Mouse (Mus musculus) CD4-positive helper T cell, adult 2 months (primary cell): Measurements from ENCODE around the gene Slc26a3.

Experiments used
- DNase-seq: peaks from one replicate; pipeline ENCODE4 v3.0.0-alpha.2; 2012; ENCODE audit warnings: low read depth, missing footprints, low spot score

Slc26a3 gene

DNA sequence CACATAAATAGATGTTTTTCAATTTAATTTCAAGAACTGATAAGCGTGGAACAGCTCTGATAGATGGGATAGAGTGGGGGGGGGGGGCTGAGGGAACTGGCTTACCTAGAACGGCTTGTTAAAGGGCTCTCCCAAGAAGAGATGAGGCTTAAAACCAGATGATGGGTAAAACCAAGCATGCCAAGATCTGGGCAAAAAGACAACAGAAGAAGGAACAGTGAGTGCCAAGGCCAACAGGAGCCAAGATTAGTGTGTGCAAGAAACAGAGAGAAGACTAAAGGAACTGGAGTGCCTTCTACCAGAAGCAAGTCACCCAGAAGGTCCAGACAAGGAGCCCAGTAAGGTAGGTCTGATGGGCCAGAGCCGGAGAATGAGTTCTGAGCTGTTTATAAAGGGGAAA lies at the start of gene Slc26a3:
Slc26a3 (plus strand) TSS at position 301 of the 400 bp plus-strand sequence.
- no peak for DNase-seq

DNA sequence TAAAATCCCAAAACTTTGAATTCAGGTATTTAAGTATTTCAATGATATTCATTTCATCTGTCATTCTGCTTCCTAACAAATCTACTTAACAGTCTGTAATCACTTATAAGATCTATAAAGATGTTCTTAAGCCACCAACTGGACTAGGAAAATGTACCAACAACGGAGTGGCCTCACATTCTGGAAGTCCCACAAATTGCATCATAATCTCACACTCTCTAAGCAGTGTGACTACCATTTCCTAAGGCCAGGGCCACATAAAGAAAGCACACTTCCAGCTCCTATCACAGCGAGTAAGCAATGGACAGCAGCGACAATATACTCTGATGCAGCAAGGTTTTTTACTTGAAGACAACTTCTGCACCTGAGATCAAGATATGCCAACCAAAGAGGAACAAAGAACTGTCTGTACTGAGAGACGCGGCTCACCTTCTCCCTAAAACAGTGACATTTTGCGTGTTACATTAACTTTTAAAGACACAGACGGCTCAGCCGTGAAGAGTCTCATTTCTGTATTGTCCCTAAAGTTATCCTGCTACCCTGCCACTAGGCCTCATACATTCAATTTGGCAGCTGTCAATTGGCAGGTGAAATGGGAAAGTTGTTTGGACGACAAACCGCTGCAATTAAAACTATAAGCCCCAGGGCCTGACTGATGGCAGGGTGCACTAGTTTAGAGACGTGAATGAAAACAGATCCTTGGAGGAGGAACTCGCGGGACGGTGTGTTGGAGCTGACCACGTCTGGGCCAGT lies 40.3 kb upstream of the Slc26a3 start:
- peak; percentile 16 for DNase-seq

DNA sequence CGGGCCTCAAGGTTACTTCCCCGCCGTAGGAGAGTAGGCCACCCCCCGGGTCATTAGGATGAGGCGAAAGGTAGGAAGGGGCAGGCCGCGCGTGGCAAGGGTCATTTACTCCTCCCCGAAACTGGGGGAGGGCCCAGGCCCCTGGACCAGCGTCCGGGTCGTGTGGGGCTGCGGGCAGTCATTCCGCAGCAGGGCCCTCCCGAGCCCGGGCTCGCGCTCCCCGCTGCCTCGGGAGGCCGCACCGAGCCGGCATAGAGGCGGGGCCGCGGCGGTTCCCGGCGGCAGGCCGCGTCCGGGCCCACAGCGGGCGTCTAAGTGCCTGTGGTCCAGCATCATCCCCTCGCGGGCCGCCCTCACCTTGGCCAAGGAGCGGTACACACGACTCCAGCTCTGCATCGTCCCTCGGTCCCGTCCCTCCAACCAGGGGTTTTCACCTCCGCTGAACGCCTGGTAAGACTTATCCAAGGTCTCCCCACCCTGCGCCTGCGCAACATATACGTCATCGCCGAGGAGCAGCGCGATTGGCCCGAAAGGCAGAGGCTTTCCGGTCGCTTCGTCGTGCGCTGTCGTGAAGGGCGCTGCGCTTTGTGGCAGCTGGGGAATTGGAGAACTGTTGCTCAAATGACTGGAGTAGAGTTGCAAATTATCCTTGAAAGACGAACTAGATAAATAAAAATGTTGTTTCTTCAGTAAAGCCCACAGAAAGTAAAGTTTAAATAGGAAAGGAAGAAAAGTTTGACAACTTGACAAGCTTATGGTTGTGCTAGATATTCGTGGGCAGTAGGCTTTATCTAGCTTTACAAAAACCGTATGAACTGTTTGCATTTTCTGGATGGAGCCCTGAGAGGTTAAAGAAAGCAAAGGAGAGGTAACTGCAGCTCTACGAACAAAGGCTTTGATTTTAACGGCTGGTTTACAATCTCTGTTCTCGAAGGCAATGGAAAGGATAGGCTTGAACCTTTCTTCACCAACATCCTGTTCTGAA lies 39.4 kb upstream of the Slc26a3 start, which contains the start of gene Dld:
Dld (minus strand) TSS at position 510 of the 985 bp plus-strand sequence.
- peak; percentile 96 for DNase-seq

DNA sequence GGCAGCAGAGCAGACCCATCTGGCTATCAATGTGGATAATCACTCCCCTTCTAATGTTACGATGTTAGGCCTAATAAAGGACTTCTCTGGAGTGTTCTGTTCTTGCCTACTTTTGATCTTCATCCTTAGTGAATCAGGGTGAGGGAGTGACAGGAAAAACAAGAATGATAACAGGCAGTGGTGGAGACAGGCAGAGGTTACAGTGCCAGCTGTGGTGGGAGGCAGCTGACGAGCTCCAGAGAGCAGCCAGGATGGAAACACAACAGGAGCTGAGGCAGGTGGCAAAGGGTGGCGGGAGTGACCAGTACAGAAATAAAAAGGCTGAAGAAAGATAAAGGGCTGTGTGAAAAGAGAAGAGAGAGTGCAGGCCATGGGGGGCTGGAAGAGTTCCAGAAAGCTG lies 24.2 kb upstream of the Slc26a3 start:
- no peak for DNase-seq

DNA sequence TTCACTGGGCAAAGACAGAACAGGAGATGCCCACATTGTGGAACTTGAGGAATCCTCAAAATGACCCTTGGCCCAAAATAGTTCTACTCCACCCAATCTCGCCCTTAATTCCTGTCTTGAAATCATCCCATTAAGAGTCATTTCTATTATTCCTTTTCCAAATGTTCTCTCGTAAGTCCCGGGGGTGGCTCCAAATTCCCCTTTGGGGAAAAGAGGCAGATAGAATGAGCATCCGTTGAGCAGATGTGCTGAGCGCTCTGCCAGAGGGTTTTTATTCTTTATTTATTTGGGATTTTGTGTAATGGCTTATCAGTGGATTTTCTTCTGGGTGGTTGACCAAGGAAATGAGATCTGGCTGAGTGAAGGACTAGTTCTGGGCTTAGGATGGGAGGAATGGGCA lies 22.9 kb upstream of the Slc26a3 start:
- DNase-seq: no peak

DNA sequence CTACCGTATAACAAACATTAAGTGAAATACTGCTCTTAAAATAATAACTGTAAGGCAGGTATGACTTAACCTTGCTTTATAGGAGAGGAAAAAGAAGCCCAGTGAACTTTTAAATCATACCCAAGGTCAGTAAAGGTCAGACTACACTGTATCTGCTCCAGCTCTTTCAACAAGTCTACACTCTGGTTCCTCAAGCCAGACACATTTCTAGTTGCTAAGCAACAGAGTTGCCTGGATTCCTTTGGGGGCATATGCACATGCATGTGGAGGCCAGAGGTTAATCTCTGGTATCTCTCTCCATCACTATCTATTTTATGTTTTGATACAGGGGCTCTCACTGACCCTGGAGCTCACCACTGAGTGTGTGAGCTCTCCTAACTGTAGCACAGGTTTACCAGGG lies 21.6 kb upstream of the Slc26a3 start:
- no peak for DNase-seq

DNA sequence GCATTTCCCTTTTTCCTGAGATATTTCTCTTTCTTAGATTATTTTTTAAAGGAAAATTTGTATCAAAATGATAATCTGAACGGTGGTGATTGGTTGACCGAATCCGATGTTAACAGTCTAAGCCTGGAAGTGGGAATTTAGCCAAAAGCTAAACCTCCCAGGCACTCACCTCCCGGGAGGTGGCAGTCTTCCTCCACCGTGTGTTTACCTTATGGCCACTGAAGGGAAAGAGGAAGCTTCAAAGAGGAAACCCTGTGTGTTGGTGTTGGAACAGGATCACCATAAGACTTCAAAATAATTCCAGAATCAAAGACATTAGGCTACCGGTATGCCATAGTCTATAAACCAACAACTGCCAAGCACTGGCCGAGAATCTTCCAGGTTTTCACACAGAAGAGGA lies 21.0 kb upstream of the Slc26a3 start:
- no peak for DNase-seq

DNA sequence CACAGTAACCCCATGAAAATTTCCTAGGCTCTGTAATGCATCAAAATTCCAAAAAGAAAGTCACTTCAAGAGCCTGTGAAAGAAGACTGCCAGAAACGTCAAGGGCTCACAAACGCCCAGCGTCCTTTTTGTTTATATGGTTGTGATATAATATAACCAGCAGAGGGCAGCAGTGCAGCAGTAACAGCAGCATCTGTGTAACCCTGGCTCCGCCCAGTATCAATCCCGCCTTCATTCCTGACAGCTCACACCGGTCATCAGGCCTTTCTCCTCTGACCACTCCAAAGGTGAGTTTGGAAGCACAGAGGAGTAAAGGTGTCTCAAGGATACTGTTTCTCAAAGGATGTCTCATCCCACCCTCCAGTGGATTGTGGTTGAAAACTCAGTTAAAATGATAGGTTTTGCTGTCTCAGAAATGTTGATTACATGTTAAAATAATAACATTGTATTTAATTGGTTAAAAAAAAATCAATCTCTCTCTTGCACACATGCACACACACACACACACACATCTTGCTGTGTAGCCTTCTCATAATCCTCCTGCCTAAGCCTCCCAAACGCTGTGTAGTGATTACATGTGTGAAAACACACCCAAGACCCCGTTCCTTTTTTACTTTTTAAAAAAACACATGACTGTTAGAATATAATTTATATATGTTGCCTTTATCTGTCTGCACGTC lies 15.9 kb upstream of the Slc26a3 start:
- peak; percentile 62 for DNase-seq

DNA sequence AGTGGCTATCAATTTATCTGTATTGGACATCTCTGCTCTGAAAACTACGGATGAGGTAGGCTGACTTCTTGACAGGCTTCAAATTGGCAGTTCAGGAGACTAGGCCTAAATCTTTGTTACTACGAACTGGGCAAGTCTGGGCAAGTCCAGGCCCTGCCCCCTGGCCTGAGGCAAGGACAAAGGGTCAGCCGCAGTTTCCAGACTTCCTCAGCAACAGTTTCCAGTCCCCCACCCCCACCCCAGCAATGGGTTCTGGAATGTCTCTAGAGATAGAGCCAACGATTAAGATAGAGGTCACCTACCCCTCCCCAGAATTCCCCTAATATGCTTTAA lies 15.4 kb upstream of the Slc26a3 start:
- no peak for DNase-seq

DNA sequence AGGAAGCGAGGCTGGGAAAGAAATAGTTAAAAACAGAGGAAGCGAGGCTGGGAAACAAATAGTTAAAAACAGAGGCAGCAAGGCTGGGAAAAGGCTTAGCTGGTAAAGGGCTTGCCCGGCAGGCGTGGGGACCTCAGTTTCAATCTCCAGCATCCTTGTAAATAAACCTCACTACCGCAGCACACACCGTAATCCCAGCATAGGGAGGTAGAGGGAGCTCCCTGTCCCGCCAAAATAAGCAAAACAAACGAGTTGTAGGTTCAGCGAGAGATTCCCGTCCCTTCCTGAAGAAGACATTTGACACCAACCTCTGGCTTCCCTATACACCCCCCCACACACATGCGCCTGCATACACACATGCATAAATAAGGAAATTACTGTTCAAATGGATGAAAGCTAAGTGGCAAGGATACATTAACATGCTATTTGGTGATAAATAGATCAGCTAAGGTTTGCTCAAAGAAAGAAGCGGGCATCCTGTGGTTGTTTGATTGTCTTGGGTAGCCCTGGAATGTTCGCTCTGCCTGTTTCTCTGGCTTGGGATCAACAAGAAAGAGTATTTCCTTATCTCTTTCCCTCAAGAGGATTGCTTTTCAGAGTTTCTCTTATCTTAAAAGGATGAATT lies 14.2 kb upstream of the Slc26a3 start:
- no peak for DNase-seq

DNA sequence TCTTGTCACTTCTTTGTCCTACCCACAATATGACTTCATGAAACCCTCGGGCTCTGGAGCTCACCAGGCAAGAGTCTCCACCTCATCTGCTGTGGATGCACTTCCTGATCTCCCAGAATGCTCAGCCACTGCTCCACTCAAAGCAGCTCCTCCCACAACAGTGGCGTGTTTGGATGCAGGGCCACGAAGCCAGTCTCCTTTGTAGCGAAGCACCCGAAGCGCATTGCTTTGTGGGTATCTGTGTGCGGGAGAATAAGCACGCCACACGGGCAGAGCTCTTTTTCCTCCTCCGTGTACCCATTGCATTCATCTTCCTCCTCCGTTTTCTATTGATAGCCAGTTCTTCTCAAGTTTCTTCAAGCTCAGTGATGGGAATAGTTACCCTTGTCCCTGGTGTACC lies 13.4 kb upstream of the Slc26a3 start:
- no peak for DNase-seq

DNA sequence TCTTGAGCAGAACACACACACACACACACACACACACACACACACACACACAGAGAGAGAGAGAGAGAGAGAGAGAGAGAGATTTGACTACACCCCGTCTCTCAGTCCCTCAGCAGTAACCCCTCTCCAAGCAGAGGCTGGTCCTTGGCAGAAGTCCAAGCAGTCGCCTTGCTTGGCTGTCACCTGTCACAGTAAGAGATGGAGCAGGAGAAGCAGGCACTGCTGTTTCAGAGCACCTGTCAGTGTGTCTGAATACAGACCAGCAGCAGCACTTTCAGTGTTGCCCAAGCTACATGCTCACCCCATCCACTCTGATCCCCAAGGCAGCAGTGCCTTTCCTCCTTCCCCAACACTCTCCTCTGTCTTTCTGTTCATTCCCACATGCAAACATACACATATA lies 9.8 kb upstream of the Slc26a3 start:
- no peak for DNase-seq

DNA sequence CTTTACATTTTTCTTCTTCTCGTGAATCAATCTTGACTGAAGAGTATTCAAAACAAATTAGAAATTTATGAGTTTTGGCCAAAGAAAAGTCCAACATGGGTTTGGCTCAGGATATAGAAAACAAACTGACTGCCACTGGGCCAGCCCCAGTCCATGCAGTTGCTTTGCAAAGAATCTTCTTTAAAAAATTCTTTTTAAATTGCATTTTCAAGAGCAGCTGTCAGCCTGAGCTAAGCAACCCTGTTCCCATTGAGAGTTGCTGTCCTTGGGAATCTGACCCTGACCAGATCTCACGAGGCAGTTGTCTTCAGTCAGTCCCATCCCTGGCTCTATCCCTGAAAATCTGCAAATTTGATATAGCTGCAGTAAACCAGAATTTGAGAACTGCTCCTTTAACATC lies 8.2 kb upstream of the Slc26a3 start:
- no peak for DNase-seq

DNA sequence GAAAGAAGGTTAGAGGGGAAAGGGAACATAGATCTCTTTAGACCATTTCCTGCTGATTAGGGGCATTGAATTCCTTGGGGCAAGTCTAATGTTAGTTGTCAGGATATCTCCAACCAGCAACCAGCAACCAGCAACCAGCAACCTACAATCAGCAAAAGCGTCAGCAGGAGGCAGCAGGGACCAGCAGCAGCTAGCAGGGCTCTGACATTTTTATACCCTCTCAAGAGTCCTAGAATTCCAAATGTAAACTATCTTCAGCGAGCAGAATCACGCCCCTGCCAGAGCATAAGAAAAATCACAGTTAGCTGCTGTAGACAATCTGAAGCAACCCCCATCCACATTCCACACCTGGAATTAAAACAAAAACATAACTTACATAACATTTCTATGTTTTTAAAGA lies 3.4 kb upstream of the Slc26a3 start:
- no peak for DNase-seq

DNA sequence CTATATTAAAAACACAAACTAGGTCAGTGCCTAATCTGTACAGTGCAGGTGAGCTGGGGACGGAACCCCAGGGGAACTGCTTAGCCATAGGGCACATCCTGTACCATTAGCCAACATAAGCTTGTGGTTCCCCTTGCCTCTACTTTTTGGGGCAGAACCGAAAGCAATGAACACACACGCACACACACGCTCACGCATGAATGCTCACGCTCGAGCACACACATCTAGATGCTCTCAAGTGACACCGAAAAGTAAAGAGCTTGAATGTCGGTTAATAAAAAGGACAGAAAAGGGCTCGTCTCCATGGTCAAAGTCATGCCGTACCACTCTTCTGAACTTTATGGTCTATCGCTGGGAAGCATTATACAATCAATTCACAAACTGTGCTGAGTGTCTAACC lies 1.0 kb downstream of the Slc26a3 start:
- no peak for DNase-seq

DNA sequence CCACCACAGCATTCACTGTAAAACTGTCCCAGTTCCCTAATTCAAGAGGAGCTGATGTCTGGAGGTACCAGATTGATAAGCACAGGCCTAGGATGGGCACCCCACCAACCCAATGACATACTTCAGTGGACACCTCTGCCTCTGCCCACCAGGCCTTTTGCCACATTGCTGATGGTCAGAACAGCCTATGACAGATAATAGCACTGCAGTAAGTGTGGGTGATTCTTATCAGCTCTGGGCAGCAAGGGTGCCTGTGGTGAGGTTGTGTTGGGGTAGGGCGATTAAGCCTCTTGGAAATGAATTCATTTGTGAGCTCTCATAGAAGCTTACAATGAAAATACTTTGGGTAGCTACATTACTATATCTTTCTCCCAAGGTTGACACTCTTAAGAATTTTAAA lies 5.2 kb downstream of the Slc26a3 start:
- DNase-seq: no peak

DNA sequence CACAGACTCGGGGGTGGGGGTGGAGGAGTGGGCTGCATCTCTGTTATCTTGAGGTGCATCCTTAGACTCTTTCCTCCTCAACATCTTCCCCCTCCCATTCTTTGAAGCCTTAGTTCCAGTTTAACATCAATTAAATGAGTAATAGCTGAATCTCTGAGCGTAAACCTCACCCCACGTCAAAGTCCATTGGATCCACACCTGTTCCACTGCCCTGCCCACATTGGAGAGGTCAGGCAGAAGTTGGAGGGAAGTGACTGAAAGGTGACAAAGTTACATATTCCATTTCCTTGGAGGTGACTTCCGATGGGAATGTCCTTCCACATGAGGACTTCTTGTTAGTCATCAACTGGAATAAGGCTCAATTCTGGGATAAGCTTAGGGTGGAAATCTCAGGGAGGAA lies 7.0 kb downstream of the Slc26a3 start:
- no peak for DNase-seq

DNA sequence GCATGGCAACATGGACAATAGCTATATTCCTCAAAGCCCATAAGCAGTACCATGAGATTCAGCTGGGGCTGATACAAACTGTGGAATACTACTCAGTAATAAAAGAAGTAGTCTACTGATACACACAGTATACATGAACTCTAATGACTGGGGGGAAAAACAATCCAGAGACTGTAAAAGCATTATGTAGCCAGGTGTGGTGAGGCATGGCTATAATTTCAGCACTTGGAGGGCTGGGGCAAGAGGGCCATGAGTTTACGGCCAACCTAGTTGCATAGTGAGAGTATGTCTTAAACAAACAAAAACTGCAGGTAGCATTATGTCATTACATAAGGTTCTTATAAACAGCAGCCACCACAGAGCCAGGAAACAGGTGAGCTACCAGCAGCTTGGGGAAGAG lies 10.2 kb downstream of the Slc26a3 start:
- DNase-seq: no peak

DNA sequence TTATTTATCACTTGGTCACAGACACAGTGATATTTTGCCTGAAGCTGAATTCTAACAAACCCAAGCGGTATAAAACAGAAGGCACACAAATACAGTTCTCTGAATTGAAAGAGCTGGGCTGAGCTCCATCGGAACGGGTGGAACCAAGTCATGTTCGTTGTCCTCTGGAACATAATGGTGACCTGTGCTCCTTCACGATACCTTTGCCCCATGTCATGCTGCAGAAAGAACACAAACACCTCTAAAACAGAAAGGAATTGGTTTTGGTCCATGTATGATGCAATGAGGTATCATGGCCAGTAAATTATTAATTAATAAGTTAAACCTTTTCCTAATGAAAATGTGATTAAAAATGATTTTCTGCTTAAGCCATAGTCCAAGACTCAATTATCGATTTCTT lies 11.3 kb downstream of the Slc26a3 start:
- no peak for DNase-seq

DNA sequence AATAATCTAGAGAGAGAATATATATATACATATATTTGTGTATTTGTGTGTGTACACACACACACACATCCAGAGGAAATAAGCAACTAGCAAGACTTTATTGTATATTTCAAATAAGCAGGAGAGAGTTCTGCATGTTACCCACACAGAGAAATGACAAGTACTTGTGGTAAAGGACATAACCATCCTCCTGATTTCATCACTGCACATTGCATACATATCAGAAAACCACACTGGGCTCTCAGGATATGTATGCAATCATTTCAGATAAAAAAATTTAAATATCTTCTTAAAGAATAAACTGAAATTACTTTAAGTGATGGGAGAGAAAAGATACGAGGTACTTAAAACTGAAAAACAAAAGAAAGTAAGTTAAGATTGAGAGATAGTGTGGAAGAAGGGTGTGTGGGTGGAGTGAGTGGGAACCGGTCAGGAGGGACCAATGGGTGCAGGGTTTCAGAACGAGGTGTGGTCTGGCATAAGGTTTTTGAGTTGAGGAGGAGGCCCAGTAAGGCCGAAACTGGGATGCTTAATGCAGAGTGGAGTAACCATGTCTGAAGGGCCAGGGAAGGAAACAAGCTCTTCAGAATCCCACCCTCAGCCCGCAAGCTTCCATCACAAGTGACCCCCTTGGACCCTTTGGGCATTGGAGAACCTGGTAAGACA lies 14.0 kb downstream of the Slc26a3 start:
- peak; percentile 15 for DNase-seq

DNA sequence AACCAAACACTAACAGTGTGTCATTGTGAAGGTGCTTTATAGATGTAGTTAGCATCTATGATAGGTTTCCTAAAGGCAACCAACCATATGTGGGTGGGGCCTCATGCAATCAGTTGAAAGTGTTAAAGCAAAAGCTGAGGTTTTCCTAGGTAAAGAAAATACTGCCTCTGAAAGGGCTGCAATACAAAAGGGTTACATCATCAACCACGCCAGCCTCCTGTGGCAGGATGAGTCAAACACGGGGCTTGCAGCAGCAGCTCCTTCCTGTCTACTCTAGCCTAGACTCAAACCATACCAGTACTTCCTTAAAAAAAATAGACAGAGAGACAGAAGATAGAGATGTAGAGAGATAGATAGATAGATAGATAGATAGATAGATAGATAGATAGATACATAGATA lies 25.3 kb downstream of the Slc26a3 start:
- peak; percentile 38 for DNase-seq
